Mouse (Mus musculus): ENCODE data around the gene Ankrd11.

Gene Ankrd11

DNA sequence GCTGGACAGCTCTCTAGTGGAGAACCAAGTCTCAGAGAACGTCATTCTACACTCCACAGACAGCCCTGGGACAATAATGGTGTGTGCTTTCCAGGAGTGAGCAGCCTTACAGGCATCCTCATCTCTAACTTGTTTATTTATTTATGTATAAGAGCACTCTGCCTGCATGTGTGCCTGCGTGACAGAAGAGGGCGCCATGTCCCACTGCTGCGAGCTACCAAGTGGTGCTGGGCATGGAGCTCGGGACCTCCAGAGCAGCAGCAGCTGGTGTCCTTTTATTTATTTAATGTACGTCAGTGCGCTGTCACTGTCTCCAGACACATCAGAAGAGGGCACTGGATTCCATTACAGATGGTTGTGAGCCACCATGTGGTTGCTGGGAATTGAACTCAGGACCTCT lies 115.3 kb downstream of the Ankrd11 start:
- DNase-seq (ENCODE audit: low spot score in 2 of 2), result no peak

DNA sequence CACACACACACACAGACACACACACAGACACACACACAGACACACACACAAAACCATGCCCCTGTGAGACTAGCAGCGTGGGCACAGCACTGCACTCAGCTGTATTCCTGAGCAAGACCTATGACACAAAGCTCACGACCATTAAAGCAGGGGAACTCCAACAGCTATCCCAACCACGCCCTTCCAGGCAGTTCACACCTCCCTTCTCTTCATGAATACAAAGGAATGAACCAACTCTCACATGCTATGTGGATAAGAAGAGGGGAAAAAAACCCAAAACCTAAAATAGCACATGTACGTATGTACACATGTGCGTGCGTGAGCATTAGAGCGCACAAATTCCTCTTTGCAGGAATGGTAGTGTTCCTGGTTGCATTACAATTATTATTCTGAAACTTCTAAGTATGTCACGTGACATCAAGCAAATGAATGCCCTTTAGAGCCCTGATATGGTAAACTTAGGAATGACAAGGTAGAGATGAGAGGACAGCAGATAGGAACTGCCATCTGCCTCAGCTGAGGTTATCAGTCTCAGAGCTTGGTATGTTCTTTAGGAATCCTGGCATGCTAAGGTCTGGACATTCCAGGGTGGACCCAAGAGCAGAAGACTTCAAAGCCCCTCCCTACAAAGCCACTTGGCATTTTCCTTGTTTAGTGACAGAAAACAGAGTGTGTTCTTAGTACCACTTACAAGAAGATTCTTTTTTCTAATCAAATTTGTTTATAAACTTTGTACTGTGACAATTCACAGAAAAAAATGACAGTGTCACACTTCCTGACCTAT lies 115.9 kb downstream of the Ankrd11 start:
- no peak for DNase-seq (ENCODE audit: low spot score in 2 of 2)

DNA sequence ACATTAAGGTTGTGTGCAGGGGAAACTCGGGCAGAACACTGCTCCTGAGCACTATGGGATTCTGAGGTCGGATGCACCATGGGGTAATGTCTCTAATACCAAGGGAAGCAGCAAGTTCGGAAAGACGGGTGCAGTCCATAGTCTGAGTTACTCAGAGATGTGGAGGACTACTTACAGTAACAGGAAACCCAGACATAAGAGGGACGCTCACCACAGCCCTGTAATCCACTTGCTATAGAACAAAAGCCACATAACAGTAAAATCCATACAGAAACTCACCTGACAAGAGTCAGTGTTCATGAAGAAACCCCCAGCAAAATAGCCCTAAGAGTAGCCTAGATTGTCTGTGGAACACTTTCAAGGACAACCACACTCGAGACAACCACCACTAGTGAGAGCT lies 118.0 kb downstream of the Ankrd11 start:
- DNase-seq (ENCODE audit: low spot score in 2 of 2), result no peak

DNA sequence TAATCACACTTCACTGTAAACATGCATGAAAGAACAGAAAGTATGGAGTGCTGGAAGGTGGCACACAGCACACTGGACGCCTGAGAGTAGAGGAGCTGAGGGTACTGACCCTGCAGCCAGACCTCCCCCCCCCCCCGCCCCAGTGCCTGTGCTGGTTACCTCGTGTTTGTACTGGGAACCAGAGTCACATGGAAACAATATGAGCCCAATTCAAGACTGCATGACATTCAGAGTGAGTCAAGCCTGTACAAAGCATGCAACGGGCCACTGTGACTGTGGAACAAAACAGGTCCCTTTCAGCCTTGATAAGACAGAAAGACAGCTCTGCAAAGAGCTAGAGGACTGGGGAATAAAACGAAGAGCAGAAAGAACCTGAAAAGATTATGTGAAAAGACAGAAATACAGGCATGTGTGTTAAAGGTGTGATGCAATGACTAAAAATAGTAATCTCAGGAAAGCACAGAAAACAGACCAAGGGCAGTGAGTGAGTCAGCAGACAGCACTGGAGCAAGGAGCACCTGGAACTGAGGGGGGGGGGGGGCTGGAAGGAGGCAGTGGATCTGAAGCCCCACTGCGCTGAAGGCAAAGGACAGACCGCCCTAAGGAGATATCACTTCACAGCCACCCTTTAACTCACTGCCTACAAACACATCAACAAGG lies 118.5 kb downstream of the Ankrd11 start:
- DNase-seq (ENCODE audit: low spot score in 2 of 2), result no peak

DNA sequence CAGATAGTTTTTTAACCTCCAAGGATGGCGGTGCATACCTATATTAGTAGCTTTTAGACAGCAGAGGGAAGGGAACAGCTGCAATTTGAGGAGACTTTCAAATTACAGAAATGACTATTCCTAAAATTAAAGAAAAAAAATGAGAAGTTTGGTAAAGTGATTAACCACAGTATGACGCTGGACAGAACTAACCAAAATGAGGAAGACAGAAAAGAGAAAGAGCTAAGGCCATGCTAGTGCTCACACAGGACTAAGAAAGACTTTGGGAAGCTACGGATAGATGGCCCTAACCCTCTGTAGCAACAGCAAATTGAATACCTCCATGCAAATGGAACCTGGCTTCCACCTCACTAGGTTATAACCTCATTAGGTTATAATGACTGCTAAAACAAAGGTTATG lies 119.1 kb downstream of the Ankrd11 start:
- no peak for DNase-seq (ENCODE audit: low spot score in 2 of 2)

DNA sequence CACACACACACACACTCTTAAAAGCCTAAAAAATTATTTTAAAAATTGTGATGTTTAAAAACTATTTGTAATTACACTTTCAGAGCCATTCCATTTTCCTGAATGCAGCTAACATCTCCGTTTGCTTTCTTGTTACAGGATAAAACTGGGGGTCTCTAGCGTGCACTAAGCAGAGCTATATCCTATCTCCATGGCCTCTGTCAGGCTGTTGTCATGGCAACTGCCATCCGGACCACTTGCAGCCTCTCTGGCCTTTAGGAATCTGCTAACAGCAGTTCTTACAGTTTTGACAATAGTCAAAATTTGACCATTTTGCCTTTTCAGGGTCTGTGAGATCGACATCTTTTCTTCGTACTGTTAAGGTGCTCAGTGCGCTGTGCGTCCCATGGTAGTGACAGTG lies 121.2 kb downstream of the Ankrd11 start:
- DNase-seq (ENCODE audit: low spot score in 2 of 2), result no peak

DNA sequence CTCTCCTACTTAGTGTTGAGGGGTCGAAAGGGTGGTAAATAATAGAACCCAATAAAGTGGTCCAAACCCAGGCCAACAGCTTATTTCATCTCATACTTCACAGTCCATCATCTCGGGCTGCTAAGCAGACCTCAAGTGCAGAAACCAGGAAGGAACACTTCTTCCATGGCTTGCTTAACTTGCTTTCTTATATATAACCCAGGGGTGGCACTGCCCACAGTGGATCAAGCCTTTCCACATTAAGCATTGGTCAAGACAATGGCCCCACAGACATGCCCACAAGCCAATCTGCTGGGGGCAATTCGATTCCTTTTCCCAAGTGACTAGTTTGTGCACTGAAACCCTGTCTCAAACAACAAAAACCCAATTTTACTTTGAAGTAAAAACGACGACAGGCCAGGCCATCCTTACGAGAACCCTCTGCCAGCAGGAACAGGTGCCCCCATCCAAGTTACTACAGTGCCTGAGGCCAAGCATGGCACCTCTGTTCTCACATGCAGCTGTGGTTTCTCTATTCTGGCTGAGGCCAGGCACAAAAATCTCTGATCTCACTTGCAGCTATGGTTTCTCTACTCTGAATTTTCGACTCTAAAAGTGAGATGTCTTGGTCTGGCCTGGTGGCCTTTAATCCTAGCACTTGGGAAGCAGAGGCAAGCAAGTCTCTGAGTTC lies 123.5 kb downstream of the Ankrd11 start:
- no peak for DNase-seq (ENCODE audit: low spot score in 2 of 2)

DNA sequence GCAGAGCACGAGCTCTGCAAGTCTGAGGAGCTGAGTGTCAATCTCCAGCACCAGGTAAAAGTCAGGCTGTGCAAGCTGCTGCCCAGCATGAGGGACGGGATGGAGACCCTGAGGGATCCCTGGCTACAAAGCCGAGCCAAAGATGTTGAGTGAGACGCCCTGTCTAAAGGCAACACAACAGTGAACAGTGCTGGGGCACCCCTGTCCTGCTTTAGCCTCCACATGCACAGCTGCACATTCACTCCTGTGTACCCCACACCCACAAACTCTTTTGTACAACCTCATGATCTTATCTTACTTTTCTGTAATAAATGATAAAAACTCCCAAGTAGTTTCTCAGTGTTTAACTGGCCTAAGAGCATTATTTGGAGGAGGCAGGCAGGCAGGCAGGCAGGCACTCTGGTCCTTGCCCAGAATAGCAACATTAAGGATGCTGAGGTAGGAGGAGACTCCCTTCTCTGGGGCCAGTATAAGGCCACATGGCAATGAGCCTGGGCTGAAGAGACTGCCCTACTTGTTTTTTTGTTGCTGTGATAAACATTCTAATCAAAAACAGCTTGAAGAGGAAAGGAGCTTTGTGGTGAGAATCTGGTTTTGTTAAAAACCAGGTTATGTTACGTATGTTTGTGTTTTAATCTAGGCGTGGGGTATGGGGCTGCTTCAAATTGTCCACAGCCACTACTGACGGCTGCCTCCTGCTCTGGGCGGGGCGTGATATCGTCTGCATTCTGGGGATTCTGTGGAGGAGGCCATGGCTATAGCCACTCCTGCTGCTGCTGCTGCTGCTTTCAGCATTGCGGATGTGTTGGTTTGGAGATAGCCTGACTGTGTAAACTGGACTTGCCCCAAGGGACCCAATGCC lies 124.3 kb downstream of the Ankrd11 start:
- DNase-seq (ENCODE audit: low spot score in 2 of 2), result peak; percentile 69 to 70

DNA sequence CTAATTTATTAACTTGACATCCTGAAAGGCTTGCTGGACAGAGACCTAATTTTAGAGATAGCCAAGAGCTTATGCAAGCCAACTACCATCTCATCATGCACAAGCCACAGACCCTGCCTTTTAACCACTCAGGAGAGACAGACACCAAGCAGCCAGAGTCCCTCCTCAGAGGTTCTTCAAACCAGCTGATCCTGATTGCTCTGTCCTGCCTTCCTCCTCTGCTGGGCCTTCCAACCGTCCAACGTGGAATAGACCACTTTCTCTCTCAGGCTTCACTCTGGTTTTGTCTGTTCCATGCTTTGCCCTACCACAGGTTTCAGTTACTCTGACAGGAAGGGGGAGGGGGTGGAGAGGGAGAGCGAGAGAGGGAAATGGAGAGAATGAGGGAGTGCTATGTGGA lies 125.3 kb downstream of the Ankrd11 start:
- DNase-seq (ENCODE audit: low spot score in 2 of 2), result no peak

DNA sequence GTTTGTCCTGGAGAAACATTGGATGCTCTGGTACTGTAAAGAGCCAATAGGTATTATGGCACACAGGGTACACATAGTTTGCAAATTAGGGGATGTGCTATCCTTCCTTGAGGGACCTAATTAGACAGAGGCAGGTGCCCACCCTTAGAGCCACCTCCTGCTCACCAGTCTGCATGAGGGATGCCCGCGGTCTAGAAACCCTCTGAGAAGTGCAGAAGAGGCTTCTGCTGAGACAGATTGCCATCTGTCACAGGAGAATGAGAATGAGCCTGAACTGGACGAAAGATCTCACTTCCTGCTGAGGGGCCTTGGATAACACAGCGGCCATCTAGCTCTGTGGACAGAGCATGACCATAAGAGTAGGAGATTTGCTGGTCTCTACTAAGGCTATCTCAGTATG lies 129.2 kb downstream of the Ankrd11 start:
- no peak for DNase-seq (ENCODE audit: low spot score in 2 of 2)

DNA sequence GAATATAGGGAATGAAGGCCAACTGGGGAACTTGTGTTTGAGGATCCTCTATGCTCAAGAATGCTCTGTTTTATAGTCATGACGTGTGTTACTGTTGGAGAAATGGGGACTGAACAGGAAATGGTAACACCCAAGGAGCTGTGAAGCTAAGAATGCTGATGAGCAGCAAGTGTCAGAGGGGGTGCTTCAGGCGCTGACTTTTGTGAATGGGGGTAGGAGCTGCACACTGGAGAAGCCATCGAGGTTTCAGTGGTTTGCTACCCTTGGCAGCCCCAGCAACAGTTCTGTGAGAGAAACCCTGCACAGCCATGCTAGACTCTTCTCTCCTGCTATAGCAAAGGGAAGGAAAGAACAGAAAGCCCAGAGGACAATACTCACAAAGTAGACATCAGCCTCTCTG lies 129.9 kb downstream of the Ankrd11 start:
- no peak for DNase-seq (ENCODE audit: low spot score in 2 of 2)

DNA sequence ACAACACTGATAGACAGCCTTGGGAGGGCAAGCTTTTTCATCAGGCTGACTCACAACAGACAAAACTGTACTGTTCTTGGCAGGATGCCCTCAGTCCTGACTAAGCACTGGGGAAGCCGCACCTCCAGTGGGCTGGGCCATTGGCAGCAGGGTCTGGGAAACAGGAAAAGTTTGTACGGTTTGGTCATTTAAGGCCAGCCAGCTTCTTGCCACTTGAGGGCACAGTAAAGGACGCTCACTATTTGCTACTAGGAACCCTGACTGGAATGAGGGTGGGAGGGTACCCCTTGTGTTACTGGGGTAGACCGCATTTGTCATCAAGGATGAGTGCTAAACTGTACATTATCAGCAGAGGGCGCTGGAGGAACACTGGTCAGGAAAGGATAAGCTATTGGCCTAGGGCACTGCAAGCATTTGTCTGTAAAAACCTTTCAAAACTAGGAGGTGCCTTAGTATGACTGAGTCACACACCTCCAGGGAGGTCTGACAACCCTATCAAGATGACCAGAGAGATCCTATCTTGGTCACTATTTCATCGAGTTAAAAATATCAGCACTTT lies 135.5 kb downstream of the Ankrd11 start:
- DNase-seq (ENCODE audit: low spot score in 2 of 2), result peak; percentile 94 to 97

DNA sequence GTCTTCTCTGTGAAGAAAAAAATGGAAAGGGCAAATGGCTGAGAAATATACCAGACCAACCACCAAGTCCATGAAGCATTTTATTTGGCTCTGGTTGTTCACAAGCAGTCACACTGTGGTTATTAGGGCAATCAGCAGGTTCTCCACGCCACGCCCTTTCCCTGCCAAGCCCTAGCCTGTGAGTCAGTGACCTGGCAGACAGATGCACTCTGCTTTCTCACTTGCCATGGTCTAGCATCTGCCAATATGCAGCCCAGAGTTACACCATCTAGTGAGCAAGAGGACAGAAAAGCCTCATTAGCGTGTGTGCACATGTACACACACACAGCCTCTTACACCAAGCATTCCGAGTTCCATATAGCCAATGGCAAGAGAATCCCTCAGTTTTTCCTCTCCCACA lies 136.7 kb downstream of the Ankrd11 start:
- peak; percentile 41 to 47 for DNase-seq (ENCODE audit: low spot score in 2 of 2)

DNA sequence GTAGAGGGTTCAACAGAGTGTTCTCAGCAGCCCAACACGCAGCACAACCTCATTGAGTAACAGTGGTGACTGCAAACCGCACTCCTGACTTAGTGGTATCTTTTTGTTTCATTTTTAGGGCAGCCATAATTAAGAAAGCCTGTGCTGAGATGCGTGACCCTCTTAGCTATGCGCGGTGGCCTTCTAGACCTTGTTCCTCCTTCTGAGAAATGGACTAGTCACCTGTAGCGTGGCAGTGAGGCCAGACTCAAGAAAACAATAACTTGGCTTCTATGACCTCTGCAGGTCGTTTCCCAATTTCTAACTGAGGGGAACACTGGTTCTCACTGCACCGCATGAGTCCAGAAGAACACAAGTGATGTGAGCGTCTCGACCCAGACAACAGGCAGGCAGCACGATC lies 137.6 kb downstream of the Ankrd11 start:
- no peak for DNase-seq (ENCODE audit: low spot score in 2 of 2)

DNA sequence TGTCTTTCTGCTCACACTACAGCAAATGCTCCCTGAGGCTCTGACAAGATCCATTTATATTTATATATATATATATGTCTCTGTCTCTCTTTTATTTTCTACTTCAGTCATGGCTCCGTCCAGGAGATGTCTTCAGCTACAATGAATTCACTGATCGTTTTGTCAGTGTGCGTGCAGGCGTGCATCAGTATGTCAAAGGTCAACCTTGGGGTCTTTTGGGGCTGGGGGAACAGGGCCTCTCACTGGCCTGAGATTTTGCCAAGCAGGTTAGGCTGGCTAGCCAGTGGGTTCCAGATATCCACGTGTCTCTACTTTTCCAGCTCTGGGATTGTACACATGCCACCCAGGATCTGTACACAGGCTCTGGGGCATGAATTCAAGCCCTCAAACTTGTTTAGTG lies 139.1 kb downstream of the Ankrd11 start:
- no peak for DNase-seq (ENCODE audit: low spot score in 2 of 2)

DNA sequence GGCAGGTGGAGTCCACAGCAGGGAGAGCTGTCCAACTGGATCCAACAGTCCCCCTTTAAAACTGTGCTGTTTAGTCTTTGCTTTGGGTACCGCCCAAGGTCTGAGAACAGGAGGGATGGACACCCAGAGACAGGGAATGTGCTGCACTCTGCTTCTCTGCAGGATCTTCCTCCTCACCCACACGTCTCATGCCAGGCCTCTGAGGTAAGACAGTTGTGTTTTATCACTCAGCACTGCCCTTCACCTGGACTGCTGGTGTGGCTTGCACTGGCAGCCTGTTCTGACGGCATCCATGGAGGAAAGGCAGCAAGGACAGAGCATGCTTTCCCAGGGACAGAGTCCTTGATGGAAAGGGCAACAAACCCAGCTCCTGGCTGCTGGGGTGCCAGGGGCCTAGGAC lies 139.5 kb downstream of the Ankrd11 start:
- DNase-seq (ENCODE audit: low spot score in 2 of 2), result peak in 1 of 2 experiments; percentile 18

DNA sequence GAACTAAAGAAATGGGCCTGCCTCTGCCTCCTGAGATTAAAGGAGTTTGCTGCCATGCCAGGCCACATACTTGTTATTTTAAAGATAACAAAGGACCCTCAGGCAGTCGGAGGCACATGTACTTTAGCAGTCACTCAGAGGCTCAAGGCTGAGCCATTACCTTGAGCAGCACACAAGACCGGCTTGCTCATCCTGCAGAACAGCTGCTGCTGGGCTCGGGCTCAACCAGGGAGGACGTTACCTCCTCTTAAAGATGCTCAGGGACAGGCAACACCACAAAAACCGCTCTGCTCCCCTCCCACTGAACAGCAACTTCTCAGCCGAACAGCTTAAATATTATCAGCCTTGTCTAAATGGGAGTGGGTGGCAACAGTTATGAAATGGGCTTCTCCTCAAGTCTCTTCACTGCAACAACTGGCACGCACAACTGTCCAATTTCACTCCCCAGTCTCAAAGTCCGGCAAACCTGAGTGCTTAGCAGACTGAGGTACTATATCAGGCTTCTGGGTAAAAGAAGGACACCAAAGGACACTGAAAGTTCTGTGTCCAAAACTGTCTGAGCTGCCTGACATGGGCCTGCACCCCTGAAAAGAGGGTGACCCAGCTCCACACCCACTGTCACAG lies 140.1 kb downstream of the Ankrd11 start:
- DNase-seq (ENCODE audit: low spot score in 2 of 2), result no peak

DNA sequence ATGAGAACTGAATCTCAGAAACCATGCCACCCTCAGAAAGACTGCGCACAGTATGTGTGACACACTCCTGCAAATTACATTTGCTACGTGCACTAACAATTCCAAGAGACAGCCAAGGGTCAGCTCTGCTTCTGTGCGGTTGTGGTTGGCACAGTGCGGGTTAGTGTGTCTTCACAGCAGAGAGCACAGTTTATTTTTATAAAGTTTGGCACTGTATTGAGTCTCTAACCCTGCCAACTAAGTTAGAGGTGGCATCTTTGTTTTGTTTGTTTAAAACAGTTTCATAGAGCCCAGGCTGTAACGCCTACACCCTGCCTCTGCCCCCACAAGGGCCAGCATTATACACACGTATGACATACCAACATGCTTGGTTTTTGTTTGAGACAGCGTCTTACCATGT lies 140.6 kb downstream of the Ankrd11 start:
- DNase-seq (ENCODE audit: low spot score in 2 of 2), result peak in 1 of 2 experiments; percentile 33

DNA sequence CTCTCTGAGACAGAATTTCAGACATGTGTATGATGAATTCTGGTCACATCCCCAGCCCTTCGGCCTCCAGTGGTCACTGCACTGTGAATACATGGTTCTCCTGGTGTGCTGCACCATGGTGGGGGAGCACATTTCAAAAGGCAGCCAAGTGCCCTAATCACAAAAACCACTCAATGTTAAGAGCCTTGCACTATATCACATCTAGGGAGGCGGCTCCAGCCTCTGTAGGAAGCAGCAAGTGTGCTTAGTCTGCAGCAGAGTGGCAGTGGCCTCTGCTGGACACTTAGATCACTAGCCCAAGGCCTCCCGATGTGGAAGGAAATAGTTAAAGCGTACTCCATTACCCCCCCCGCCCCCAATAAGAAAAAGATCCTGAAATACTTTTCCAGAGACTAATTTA lies 143.0 kb downstream of the Ankrd11 start:
- no peak for DNase-seq (ENCODE audit: low spot score in 2 of 2)

DNA sequence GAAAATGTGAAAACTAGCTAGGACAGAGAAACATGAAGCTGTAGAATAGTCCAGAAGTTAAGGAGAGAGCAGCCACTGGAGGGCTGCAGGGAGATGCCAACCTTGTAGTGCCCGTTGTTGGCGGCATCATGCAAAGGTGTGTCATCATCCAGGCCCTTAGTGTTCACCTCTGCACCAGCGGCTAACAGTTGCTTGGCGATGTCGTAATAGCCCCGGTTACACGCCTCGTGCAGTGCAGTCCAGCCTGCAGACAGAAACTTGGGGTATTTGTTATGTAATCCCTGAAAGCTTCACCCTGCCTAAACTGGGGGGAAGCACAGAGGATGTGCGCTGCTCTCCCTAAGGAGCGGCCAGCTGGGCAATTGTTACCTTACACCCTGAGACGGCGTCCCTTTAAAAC lies 143.6 kb downstream of the Ankrd11 start:
- DNase-seq (ENCODE audit: low spot score in 2 of 2), result no peak

DNA sequence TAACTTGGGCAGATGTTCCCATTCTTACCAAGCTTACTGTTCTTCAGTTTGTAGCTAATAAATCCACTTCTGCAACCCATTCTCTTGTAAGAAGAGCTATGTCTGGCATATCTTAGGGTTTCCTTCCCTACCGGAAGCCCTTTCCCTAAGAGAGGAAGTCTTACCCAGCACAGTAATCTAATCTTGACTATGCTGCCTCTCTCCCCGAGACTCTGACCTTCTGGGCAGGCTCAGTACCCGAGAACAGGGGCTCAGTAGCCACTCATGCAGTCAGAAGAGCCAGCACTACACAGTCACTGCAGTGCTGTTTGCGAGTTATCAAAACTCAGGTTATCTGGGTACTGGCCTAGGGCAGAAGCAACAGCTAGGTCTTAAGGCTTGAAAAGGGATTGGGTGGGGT lies 144.1 kb downstream of the Ankrd11 start:
- no peak for DNase-seq (ENCODE audit: low spot score in 2 of 2)
